Mouse (Mus musculus) frontal cortex, adult (tissue): ENCODE results near the gene Exph5.

Source experiments
- ATAC-seq: cut with Nextera tagmentation; 2 replicates; pipeline ENCODE4 v1.9.2; 2017; ENCODE audit warnings: mild to moderate bottlenecking, moderate library complexity, mixed read lengths; ENCODE audit not compliant: low TSS enrichment

Gene Exph5

DNA sequence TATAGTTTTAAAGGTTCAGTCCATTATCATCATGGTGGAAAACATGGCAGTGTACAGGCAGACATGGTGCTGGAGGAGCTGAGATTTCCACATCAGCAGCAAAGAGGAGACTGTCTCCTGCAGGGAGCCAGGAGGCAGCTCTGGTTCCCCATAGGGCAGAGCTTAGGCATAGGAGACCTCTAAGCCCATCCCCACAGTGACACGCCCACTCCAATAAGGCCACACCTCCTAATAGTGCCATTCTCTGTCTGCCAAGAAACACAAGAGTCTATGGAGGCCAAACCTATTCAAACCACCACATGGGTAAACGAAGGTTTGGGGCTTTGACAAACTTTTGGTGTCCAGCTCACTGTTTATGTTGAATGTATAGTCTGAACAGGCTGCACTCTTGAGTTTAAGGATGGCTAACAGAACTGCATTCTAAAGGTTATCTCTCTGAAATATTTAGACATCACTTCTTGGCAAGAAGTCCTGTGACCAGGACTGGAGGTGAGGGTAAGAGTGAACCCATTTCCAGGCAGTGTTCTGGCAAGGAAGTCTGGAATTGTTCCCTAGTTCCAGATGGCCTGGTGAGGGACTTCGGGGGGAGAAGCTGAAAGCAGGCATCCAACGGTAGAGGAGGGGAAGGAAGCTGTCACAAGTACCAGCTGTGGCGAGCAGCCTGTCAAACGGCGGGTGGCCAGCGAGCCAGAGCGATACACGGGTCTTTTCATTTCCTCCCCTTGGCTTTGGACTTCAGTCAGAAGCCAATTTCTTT lies 19.6 kb downstream of the Exph5 start:
- ATAC-seq, result peak; percentile 31; the same call in 1 of the 2 replicates

DNA sequence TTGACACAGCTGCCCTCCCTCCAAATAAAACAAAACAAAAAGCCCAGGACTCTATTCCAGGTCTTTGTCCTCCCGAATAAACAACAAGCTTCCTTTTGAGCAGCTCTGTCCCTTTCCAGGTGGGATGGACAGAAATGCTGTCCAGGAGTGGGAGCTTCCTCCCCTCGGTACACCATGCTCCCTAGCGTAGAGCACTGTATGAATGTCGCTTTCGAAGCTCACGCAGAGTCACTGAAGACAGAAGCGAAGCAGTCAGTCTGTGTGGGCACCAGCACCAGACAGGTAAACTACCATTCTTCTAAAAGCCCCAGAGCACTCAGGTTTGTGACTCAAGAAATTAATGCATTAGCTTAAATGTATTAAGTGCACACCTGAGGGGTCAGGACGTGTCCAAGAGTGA lies 20.2 kb downstream of the Exph5 start:
- ATAC-seq, result no peak

DNA sequence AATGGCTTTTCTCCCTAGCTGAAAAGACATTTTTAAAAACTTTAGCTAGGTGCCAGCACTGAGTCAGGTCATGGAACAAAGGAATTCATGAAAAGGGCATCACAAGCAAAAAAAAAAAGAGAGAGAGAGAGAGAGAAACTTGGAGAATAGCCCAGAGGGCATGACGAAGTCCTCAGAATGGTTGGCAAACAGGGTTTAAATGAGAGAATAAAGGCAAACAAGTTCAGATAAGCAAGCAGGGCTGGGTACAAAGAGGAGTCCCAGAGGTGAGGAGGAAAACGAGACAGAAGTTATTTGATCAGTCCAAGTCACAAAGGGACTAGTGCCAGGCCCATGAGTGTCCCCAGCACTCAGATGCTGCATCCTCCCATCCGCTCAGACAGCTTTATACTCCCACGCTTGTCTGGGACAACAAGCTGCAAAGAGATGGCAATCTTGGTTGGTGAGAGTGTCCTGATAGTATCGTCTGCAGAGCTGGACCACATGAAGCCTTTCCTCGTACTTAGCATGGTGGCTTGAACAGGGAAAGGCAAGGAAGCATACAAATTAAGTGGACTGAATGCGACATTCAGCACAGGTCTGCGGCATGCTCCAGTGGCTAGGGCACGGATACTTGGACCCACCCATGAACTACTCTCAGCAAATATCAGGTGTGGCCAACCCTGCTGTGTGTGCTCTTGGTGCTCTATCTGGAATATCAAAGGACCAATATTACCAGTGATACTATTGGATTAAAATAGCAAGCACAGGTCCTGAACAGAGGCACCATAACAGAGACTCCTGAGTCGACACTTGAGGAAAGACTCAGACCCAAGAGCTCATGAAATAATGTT lies 22.2 kb downstream of the Exph5 start:
- peak; percentile 53; the same call in 1 of the 2 replicates for ATAC-seq

DNA sequence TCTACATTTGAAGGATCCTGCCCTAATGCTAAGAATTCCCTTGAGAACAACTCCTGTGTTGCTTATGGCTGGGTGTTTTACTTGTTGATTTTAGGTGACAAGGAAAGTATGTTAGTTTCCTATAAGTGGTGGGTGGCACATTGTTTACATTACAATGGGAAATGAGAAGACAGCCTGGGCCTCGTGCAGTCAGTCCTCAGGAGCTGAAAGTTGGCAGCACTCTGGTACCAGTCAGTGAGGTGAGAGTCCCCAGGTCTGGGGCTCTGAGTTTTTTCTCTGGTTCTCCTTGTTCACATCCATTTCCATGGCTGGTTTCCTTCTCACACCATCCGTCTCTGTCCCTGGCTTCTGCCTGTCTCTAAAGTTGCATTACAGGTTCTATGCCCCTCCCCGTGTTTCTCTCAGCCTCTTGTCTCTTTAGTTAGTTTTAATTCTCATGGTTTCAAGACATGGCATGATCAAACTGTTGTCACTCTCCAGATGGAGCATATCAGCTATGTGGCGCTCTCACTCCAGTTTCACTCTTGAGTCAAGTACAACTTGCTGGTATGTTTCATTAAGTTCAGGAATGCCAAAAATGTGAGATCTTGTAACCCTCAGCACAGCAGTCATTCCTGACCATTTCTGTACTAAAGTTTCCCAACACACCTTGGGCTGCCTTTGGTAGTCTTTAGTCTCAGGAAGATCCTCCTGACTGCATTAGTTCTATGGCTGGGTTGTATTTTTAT lies 24.1 kb downstream of the Exph5 start:
- ATAC-seq, result no peak

DNA sequence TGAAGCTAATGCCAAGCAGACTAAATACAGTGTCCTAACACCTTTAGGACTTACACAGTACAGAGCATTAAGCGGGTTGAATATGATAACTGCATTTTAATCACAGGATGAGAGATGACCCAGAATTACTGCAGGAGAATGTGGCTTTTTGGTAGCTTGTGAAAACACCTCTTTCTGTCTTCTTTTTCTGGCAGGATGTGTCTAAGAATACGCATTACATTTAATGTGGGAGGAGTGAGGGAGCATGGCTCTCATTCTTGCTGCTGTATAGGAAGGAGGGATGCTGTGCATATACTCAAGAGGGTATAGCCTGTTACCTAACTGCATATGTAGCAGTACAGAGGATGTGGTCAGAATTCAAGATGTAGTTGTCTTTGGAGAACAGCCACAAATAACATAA lies 26.7 kb downstream of the Exph5 start:
- peak; percentile 95 for ATAC-seq

DNA sequence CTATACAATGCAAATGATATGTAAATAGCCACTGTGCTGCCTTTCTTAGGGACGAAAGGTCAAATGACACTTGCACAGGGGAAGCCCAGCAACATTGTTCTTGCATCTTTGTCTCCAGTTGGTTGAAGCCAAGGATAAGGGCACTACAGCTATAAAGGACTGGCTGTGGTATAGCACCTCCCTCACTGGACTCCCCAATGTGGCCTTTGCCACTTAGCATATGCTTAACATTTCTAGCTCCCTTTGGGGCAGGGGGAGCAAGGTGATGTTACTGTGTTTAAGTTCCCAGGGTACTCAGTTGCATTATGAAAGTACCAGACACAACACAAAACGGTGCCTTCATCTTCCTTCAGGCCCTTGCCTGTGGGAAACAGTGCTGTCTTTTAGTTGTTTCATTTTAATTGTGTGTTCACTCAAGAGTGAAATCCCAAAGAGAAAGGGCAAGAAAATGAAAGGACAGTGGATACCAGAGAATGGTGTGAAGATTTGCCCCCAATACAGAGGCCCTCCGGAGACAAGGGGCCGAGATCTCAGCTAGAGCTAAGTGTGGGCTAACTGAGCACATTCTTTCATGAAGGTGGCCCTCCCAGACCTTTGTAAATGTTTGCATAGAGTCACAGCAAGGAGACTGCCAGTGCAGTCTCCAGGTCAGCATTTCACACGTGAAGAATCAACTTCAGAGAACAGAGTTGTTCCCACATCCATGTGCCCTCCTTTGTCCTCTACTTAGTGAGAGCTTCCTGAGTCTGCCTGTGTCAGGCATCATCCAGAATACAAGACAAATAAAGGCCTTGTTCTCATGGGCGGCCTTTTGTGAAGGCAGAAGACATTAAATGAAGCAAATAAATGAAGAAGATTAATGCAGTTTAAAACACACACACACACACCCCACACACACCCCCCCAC lies 28.1 kb downstream of the Exph5 start:
- no peak for ATAC-seq

DNA sequence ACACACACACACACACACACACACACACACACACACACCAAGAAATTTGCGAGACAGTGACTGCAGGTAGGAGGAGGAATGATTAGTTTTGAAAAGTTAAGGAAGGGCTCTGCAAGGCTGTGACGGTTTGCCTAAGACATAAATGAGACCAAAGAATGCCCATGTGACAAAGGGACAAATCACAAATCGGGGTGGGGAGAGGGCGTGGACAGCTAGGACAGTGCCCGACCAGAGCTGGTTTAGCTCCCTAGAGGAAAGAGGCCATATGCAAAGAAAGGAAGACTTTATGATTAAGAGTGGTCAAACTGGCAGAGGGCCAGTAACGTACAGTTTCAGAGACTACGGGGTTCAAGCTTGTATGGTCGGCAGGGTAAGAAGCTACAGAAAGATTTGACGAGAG lies 28.8 kb downstream of the Exph5 start:
- ATAC-seq, result no peak

DNA sequence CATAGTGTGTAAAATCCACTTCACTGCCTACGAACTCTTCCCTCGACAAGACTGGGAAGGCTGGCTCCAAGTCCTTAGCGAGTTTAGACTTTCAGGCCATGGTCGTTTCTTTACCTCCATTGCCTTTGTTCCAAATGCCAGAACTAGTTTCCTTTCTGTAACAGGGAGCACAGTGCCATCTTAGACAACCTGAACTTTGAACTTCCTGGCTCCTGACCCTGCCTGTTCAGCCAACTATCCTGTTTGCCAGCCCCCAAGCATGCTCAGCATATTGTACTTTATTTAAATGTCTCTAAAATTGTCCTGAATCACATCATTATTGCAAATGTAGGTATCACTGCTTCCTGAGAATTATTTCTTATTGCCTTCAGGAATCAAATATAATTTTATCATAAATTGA lies 32.0 kb downstream of the Exph5 start:
- ATAC-seq, result no peak

DNA sequence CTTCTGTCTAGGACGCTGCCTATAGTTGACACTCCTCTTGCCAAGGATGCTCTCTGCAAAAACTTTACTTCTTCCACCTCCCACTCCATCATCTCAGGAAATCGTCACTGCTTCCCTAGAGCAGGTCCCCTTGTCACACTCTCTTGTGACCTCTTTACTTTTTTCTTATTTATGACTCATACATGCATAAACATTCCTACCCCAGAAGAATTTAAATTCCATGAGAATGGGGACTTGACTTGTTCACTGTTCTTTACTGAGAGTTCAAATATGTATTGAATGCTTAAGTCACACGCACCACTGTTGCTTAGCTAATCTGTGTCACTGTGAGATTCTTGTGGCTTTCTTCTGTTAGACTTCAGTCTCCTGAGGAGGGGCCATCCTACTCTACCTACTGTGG lies 33.7 kb downstream of the Exph5 start:
- no peak for ATAC-seq

DNA sequence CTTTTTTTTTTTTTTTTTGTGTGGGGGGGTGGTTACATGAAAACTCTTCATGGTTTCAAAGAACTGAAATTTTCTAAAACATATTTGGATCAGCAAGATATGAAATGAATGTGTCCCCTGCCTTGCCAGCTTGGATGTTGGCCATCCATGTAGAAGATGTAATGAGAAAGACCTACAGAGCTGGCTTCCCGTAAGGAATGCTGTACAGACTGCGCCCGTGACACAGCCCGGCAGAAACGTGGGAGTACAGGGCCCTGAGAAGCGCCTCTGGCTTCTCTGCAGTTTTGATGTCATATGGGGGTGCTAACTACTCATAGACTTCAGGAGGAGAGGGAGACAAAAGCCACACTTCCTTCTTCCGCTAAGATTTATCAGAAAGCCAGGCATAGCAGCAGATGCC lies 38.1 kb downstream of the Exph5 start:
- ATAC-seq, result peak; percentile 31; the same call in 1 of the 2 replicates

DNA sequence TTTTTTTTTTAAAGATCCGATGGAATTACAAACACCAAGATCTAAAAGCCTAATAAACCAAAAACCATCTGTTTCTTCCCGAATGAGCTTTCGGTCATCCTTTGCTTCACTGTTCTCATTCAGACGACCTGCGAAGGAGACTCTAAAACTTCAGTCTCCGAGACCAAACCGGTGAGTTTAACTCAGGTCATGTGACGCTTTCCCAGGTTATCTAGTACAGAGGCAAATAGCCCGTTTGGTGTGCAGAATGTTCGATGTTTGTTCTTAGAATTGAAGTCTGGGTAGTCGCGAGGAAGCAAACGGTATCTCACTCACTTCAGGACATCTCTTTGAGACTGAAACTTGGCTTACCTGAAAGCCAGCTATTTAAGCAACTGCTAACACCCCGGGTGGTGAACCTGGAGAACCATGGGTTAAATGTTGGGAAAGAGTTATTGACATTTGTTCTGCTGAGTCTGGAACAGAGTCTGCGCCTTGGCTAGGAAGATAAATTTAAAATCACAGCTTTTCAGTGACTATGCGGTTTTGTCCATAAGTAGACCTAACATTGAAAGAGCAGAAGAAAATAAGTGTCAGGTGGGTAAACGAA lies 39.0 kb downstream of the Exph5 start:
- ATAC-seq, result no peak

DNA sequence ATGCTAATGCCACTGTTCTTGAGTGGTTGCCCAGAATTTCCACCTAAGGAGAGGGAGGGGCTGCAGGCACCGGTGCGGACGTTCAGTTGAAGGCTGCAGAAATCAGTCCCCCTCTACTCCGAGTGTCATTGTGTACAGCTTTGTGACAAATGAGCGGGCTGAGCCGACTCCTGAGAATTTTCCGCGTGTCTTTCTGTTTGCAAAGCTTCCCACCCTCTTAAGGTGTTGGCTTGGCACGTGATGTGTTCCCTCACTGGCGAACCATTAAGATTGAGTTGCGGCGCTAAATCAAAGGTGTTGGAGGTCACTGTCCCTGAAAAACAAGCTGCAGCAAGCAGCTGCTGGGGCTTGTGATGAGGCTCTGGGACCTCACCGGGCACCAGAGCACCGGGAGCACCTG lies 39.5 kb downstream of the Exph5 start:
- ATAC-seq, result 0 out of 2 replicates have a peak, but pooled peaks have one; percentile 29

DNA sequence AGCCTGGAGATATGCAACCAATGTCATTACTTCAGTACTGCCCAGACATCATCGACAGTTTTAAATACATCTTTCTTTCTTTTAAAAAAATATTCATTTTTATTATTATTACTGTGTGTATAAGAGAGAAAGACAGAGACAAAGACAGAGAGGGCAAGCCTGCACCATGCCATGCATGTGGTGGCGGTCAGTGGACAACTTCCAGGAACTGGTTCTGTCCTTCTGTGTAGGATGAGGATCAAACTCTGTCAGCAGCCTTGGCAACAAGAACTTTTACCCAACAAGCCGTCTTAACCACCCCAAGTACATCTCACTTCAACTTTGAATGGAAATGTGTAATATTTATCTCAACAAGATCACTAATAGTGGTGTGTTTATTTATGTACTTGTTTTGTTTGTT lies 40.5 kb downstream of the Exph5 start:
- ATAC-seq, result no peak

DNA sequence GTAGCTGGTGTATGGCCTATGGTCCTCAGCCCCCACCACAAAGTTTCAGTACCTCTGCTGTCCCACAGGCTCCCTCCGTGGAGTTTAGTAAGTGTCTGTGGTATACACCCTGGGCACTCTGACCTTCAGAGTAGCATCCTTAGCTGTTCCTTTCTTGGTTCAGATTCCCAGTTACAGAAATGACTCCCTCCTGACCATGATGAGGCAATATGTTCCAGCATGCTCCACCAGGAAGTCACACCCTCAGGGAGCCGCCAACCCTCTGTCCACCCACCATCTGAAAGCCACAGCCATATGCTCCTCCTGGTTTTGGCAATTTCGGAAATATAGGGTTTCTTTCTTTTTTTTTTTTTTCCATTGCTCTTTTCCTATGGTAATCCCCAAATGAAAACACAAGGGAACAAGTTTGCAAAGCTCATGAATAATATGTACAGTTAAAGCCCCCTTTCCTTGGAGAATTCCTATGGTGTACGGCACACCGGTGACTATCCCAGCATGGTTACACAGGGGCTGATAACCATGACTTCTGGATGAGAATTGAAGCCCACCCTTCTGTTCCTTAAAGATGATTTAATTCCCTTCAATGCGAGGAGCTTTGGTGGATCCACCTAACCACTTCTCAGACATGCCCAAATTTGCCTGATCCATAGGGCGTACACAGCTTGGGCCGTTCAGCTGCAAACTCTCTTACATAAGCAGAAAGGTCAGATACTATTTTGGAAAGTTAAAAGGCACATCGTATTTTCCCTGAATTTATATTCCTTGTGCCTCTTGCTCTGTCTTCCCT lies 43.4 kb downstream of the Exph5 start:
- peak; percentile 82 for ATAC-seq

DNA sequence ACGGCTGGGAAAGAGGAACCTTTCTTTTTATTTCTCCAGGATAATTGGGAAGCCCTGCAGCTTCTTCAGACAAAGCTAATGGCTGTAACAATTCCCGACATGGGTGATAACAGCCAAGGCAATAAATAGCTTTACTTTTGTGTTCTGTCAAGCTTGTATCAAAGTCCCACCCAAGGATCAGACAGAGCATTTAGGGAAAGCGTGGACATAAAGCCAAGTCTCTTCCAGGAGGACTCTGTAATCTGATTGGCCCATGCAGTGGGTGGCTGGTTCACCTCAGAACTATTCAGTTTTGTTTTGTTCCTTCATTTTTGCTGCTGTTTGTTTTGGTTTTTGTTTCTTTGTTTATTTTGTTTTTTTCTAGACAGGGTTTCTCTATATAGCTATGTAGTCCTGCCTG lies 44.3 kb downstream of the Exph5 start:
- ATAC-seq, result no peak

DNA sequence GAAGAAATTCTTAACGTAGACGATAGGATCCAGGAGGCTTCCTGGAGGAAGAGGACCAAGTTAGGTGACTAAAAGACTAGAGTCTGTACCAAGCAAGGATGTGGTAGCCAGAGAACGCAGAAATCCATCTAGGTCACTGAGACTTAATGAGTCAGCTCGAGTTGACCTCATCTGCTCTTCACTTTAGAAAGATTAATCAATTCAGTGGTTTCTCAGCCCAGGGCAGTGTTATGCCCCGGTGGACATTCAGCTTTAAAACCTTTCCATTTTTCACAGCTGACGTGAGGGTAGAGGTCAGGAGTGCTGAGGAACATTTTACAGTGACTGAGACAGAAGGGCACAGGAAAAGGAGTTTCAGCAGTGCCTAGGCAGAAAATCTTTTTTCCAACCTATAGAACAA lies 44.9 kb downstream of the Exph5 start:
- ATAC-seq, result no peak

DNA sequence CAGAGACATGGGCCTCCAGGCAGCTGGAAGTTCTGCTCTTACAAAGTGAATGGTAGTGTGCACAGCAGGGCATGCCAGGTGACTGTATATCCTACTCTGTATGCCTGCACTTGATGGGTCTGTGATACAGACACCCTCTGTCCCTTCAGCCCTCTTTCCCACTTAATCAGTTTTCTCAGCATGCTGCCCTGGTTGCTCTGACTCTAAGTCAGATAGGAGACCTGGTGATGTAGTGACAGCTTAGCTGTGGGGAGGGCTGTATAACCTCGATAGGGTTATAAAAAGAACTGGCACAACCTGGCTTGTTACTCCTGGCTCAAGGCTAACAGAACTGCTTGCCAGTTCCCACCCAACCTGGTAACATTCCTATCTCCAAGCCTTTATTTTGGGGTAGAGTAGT lies 47.7 kb downstream of the Exph5 start:
- no peak for ATAC-seq

DNA sequence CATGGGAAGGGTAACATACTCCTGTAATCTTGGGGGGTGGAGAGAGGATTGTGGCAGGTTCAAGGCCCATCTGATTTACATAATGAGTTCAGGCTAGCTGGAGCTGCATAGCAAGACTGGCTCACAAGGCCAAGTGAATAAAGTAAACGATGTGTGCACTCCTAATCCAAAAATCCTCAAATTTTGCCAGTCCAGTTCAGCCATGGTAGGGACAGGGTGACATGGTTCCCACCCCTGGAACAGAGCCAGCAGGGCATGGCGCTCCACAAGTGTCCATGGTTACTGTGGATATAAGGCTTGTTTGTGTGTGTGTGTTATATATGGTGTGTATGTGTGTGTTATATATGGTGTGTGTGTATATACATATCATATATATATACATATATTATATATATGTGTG lies 48.9 kb downstream of the Exph5 start:
- no peak for ATAC-seq

DNA sequence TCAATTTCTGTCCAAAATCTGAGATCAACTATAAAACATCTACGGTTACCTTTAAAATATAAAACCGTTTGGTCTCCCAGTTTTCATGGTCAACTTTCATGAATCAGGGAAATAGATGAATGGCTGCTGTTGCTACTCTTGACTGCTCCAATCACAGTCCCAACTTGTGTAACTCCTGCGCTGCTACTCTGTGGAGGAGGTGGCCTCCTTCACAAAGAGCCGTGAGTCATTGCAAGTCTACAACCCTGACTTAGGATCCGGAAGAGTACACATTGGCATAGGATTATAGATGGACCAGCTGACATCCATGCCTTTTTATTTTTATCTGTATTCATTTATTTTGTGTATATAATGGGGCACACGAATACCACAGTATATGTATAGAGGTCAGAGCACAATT lies 50.4 kb downstream of the Exph5 start:
- ATAC-seq, result peak; percentile 68; the same call in 1 of the 2 replicates

DNA sequence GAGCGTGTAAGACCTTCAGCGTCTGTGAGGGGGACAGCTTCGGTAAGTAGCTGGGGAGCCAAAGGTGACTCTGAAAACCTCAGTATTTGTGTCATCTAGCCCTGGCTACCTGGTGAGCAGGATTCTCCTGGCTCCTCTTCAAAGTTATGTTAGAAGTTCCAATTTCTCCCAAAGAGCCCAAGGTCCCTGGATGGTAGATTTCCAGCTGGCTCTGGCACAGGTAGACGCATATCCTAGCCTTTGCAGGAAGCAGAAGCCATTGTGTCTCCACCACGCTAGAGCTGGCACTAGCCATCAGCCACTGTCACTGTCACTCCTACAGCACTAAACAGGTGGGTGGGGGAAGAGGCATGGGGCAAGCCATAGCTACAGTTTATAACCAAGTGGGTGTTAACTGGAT lies 51.7 kb downstream of the Exph5 start:
- no peak for ATAC-seq
